Mouse (Mus musculus): Measurements from ENCODE around the gene Rtl1.
A peak's percentile ranks its signal among the peaks of the same experiment; 100 is the strongest.

The Rtl1 gene

GRCm38 (mm10) chr12:109600230-109600629 lies at the start of gene Rtl1:
TSS of gene Rtl1 (minus strand) at chr12:109600330.
- no peak for DNase-seq (ENCODE audit: low spot score in 2 of 2)

GRCm38 (mm10) chr12:109640560-109641167 lies 40.5 kb upstream of the Rtl1 start:
- DNase-seq (ENCODE audit: low spot score in 2 of 2) = no peak

GRCm38 (mm10) chr12:109632035-109632434 lies 31.9 kb upstream of the Rtl1 start:
- DNase-seq (ENCODE audit: low spot score in 2 of 2) = no peak

DNA sequence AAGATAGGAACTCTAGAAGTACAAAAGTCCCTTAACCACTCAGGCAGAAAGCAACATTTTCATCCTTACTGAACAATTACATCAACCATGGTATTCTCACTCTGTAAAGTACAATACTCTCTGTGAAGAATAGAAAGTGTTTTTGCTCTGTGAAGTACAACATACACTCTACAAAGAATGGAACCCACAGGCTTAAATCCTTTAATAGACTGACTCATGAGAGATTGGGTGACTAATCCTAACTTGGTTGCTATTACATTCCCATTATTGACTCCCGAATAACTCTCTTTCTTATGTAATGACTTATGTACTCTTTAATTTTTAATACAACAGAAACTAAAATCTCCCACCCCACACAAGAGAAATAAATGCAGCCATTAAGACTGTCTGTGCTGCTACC lies 28.8 kb upstream of the Rtl1 start:
- no peak for DNase-seq (ENCODE audit: low spot score in 2 of 2)

GRCm38 (mm10) chr12:109626910-109627309 lies 26.8 kb upstream of the Rtl1 start:
- DNase-seq (ENCODE audit: low spot score in 2 of 2) = no peak

DNA sequence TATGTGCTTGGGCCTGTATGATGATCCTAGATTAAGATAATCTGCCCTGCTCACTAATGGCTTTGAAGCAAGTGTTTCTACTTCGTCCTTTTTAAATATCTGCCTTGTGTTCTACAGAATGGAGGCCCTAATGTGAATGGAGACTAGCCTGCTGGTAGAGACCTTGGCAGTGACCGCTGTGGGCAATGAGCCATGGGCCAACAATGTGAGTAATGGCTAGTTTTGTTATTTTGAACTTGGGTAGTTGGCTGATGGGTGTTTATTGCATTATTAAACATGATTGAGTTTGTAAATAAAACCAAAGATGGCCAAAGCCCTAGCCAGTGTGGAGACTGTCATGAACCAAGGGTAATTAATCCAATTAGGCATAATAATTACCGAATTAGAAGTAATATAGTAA lies 20.1 kb upstream of the Rtl1 start:
- DNase-seq (ENCODE audit: low spot score in 2 of 2) = no peak

DNA sequence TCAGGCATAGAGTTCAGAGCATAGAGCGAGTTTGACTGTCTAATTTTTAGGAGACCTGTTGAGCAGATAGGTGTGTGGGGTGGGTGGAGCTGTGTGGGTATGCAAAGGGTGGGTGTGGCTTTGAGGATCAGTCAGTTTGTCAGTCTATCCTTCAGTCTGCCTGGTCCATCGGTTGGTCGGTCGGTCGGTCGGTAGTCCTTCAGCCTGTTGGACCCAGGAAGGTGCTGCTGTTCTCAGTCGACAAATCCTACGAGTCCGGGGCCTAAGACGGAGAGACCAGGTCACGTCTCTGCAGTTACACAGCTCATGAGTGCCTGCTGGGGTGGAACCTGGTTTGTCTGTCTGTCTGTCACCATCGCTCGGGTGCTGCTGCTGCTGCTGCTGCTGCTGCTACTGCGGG lies 17.9 kb upstream of the Rtl1 start:
- peak in 1 of 2 experiments; percentile 54 for DNase-seq (ENCODE audit: low spot score in 2 of 2)

- DNase-seq (ENCODE audit: low spot score in 2 of 2) = no peak
Measured at GRCm38 (mm10) chr12:109617126-109617525, 17.0 kb upstream of the Rtl1 start.

- no peak for DNase-seq (ENCODE audit: low spot score in 2 of 2)
Measured at GRCm38 (mm10) chr12:109615371-109615770, 15.2 kb upstream of the Rtl1 start.

- no peak for DNase-seq (ENCODE audit: low spot score in 2 of 2)
Measured at GRCm38 (mm10) chr12:109614416-109614815, 14.3 kb upstream of the Rtl1 start.

- DNase-seq (ENCODE audit: low spot score in 2 of 2) = no peak
Measured at GRCm38 (mm10) chr12:109612392-109613385, 12.6 kb upstream of the Rtl1 start.

GRCm38 (mm10) chr12:109608576-109609440 lies 8.7 kb upstream of the Rtl1 start:
- DNase-seq (ENCODE audit: low spot score in 2 of 2) = peak in 1 of 2 experiments; percentile 56

DNA sequence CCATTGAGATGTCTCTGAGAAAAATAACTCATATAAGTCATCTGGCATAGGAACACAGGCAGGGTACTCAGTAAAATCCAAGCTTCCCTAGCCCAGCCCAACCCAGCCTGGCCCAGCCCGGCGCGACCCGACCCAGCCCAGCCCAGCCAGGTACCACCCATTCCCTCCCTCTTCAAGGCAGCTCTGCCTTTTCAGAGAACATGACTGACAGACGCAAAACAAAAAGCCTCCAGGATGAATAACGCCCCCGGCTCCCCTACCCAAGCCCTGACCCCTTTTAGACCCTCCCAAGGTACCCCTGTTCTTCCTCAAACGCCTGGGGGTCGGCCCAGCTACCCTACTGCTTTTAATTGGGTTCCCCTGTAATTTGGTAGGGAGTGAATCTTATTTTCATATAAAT lies 7.8 kb upstream of the Rtl1 start:
- DNase-seq (ENCODE audit: low spot score in 2 of 2) = peak in 1 of 2 experiments; percentile 46

- peak in 1 of 2 experiments; percentile 50 for DNase-seq (ENCODE audit: low spot score in 2 of 2)
Measured at GRCm38 (mm10) chr12:109607191-109607590, 7.1 kb upstream of the Rtl1 start.

- DNase-seq (ENCODE audit: low spot score in 2 of 2) = peak in 1 of 2 experiments; percentile 44
Measured at GRCm38 (mm10) chr12:109604982-109605721, 5.0 kb upstream of the Rtl1 start.

- DNase-seq (ENCODE audit: low spot score in 2 of 2) = no peak
Measured at GRCm38 (mm10) chr12:109598551-109599250, 1.4 kb downstream of the Rtl1 start.

DNA sequence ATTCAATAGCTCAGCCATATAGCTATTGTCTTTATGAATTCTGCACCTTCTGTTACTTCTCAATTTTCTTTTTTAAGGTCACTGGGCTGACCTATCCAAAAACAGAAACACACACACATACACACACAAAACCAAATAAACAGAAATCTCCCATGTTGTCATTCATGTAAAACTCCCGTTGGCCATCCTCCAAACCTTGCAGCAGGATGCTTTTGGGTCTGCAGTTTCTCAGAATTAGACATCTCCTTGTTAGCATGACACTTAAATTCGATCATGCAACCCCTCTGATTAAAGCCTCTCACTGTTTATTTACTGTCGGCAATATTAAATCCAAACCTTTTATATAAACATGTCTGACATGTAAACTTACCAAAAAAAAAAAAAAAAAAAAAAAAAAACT lies 3.4 kb downstream of the Rtl1 start:
- DNase-seq (ENCODE audit: low spot score in 2 of 2) = no peak

- DNase-seq (ENCODE audit: low spot score in 2 of 2) = no peak
Measured at GRCm38 (mm10) chr12:109596232-109596631, 3.9 kb downstream of the Rtl1 start.

DNA sequence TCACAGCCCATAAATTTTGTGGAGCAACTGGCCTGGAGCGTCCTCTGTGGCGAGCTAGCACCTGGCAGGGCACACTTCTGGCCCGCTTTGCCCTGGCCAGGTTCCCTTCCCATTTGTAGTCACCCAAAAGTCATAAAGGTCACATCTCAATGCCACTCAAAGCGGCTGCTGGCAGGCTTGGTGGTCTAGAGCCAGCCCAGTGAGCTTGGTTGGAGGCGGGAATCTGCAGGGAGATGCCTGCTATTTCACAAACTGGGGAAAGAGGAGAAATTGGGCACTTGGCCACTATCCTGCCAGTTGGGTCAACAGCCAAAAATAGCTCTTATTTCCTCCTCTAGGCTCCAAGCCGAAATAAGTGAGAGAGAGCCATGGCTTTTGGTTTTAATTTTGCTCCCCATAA lies 4.4 kb downstream of the Rtl1 start:
- no peak for DNase-seq (ENCODE audit: low spot score in 2 of 2)

- no peak for DNase-seq (ENCODE audit: low spot score in 2 of 2)
Measured at GRCm38 (mm10) chr12:109594961-109595360, 5.2 kb downstream of the Rtl1 start.

GRCm38 (mm10) chr12:109582185-109582584 lies 17.9 kb downstream of the Rtl1 start:
- no peak for DNase-seq (ENCODE audit: low spot score in 2 of 2)

Measured in urinary bladder, postnatal 4 days (tissue).